Mouse (Mus musculus) stomach, postnatal 0 days (tissue): Measurements from ENCODE around the gene Apol9a.
"Not testable (repeated sequence)": the region's sequence is repeated elsewhere in the genome, so short reads cannot be mapped to it uniquely, and the experiment has no call there.

Experiments
- CTCF ChIP-seq: IDR thresholded peaks from 2 replicates; pipeline ENCODE4 v1.5.1; 2016; ENCODE audit warnings: antibody characterized with exemption, low read depth, mild to moderate bottlenecking, moderate library complexity
- EP300 ChIP-seq: optimal IDR thresholded peaks from 2 replicates; pipeline ENCODE3; 2016; ENCODE audit warnings: antibody characterized with exemption

DNA sequence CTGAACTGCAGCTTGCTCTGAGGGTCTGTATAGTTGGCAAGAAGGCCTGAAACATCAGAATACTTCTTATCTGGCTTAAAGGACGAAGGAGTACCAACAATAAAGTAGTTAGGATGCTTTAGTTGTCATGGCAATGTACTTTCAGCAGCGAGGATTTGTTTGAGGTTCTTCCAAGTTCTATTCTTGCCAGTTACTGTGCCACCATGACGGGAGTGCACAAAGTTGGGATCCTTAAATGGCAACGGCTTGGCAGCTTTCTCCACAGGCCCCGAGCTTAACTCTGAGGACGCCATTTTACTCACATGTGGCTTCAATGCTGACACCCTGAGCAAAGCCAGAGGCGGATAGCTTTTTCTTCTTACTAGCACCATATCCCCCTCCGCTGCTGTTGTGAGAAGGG, 33.8 kb upstream of the Apol9a start:
- TF ChIP-seq EP300, CTCF: not testable (repeated sequence)
